Comparison of ENCODE assay signal across 7 mouse cellular contexts in the genomic region with DNA sequence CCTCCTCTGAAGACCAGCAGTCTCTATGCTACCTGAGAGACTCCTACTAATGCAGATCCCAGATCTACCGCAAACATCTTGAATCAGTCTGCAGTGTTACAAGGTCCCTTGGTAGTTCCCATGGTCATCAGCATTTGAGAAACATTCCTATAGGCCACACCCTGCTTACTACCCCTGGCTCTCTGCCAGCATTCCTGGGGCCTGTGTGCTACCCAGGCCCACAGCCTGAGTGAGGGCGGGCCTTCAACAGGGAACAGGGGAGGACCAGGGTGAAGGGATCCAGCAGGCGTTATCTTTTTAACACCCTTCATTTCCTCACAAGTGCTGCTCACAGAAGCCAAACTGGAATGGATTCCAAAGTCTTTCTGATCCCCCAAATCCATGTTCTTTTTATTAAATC.
DNase-seq lines count a peak whose midpoint lies in the region; ATAC-seq and TF ChIP-seq lines count a peak whose summit lies in the region.

No protein-coding gene starts in this region.

- no peak for TF ChIP-seq POLR2A in lung, adult 2 months (IDR thresholded peaks at IDR 0.05; ENCODE audit: borderline replicate concordance, extremely low read depth, low read depth, low read length)

- no peak for TF ChIP-seq CTCF in lung, adult 2 months (IDR thresholded peaks at IDR 0.05; ENCODE audit: insufficient read depth, low read length)
- no peak for TF ChIP-seq CTCF in intestine, postnatal 0 days (IDR thresholded peaks at IDR 0.05; ENCODE audit: low read depth)
- no peak for TF ChIP-seq CTCF in stomach, postnatal 0 days (IDR thresholded peaks at IDR 0.05; ENCODE audit: low read depth)

- TF ChIP-seq EP300 in stomach, postnatal 0 days (optimal IDR thresholded peaks at IDR 0.05) = no peak

- H3K27ac ChIP-seq in embryonic facial prominence, embryonic 11.5 days (replicated peaks; ENCODE audit: low read depth, low read length) = no peak overlapping the region
- H3K27ac ChIP-seq in intestine, postnatal 0 days (ENCODE audit: low read depth, low read length) = no peak overlapping the region
- H3K27ac ChIP-seq in stomach, postnatal 0 days (replicated peaks) = no peak overlapping the region

- no peaks in the 10 kb centered on the region for H3K36me3 ChIP-seq in embryonic facial prominence, embryonic 11.5 days (replicated peaks; ENCODE audit: control insufficient read depth, insufficient read depth, low read depth, low read length)
- H3K36me3 ChIP-seq in intestine, postnatal 0 days (ENCODE audit: control insufficient read depth, insufficient read depth) = no peaks in the 10 kb centered on the region
- peaks cover 4% of the 10 kb centered on the region for H3K36me3 ChIP-seq in stomach, postnatal 0 days (ENCODE audit: control insufficient read depth, insufficient read depth, low read length)

- peaks cover 9% of the 10 kb centered on the region for H3K4me1 ChIP-seq in lung, adult 2 months (ENCODE audit: control insufficient read depth, insufficient read depth, low read length)
- H3K4me1 ChIP-seq in embryonic facial prominence, embryonic 11.5 days (ENCODE audit: control insufficient read depth, insufficient read depth, low read length) = no peaks in the 10 kb centered on the region
- 0 out of 2 replicates have a peak, but pooled peaks cover 6% of the 10 kb centered on the region for H3K4me1 ChIP-seq in intestine, postnatal 0 days (replicated peaks; ENCODE audit: control insufficient read depth, insufficient read depth, low read length)
- H3K4me1 ChIP-seq in stomach, postnatal 0 days (replicated peaks; ENCODE audit: control insufficient read depth, insufficient read depth) = peaks cover 6% of the 10 kb centered on the region; the same call in 1 of the 2 replicates

- H3K9ac ChIP-seq in embryonic facial prominence, embryonic 11.5 days (replicated peaks; ENCODE audit: low read length) = no peak overlapping the region
- H3K9ac ChIP-seq in intestine, postnatal 0 days (ENCODE audit: low read depth, low read length) = no peak overlapping the region
- H3K9ac ChIP-seq in stomach, postnatal 0 days (ENCODE audit: low read length) = no peak overlapping the region

- peak; percentile 44 to 58 for DNase-seq in lung, adult 18-20 months
- DNase-seq in lung, adult 2 months = no peak
- DNase-seq in embryonic facial prominence, embryonic 11.5 days (ENCODE audit: low spot score) = peak; percentile 39
- DNase-seq in stomach, postnatal 0 days (ENCODE audit: low spot score) = peak; percentile 60
- no peak for DNase-seq in left cerebral cortex, postnatal 10 days (ENCODE audit: extremely low spot score in 1 of 2, low spot score in 2 of 2)
- no peak for DNase-seq in thymus, postnatal 10 days (ENCODE audit: low spot score in 2 of 2)

- intact Hi-C loops in left cerebral cortex, postnatal 10 days (cut with DNase I) = no loop called here

- no peaks in the 10 kb centered on the region for H3K27me3 ChIP-seq in embryonic facial prominence, embryonic 11.5 days (ENCODE audit: control insufficient read depth, insufficient read depth, low read length)
- no peaks in the 10 kb centered on the region for H3K27me3 ChIP-seq in intestine, postnatal 0 days (replicated peaks; ENCODE audit: control insufficient read depth, insufficient read depth, low read length)
- no peaks in the 10 kb centered on the region for H3K27me3 ChIP-seq in stomach, postnatal 0 days (ENCODE audit: control insufficient read depth, insufficient read depth, low read length)

- peak; percentile 69; the same call in 1 of the 2 replicates for ATAC-seq in embryonic facial prominence, embryonic 11.5 days (replicated peaks; ENCODE audit: insufficient number of reproducible peaks, low FRiP score, low TSS enrichment, low read depth)
- peak; percentile 51; the same call in 1 of the 2 replicates for ATAC-seq in intestine, postnatal 0 days
- ATAC-seq in stomach, postnatal 0 days (ENCODE audit: low FRiP score, low TSS enrichment) = peak; percentile 45; the same call in 1 of the 2 replicates

- H3K9me3 ChIP-seq in embryonic facial prominence, embryonic 11.5 days (replicated peaks; ENCODE audit: control insufficient read depth, low read length) = no peaks in the 10 kb centered on the region
- no peaks in the 10 kb centered on the region for H3K9me3 ChIP-seq in intestine, postnatal 0 days (ENCODE audit: control insufficient read depth)
- no peaks in the 10 kb centered on the region for H3K9me3 ChIP-seq in stomach, postnatal 0 days (ENCODE audit: control insufficient read depth, low read length)

- WGBS in lung, adult 2 months = 44% methylated on average over 3 of the region's 3 CpGs
- 71% methylated on average over 3 of the region's 3 CpGs for WGBS in embryonic facial prominence, embryonic 11.5 days
- 26% methylated on average over 3 of the region's 3 CpGs for WGBS in intestine, postnatal 0 days
- 34% methylated on average over 3 of the region's 3 CpGs for WGBS in stomach, postnatal 0 days

- no peak overlapping the region for H3K4me3 ChIP-seq in lung, adult 2 months (replicated peaks; ENCODE audit: extremely low read depth, low read depth, low read length)
- H3K4me3 ChIP-seq in embryonic facial prominence, embryonic 11.5 days (ENCODE audit: low read depth, low read length) = no peak overlapping the region
- H3K4me3 ChIP-seq in intestine, postnatal 0 days (ENCODE audit: low read depth, low read length) = no peak overlapping the region
- H3K4me3 ChIP-seq in stomach, postnatal 0 days (ENCODE audit: low read depth, low read length) = no peak overlapping the region

- H3K4me2 ChIP-seq in embryonic facial prominence, embryonic 11.5 days (ENCODE audit: low read depth, low read length) = no peak overlapping the region
- H3K4me2 ChIP-seq in intestine, postnatal 0 days (replicated peaks; ENCODE audit: low read depth) = no peak overlapping the region
- H3K4me2 ChIP-seq in stomach, postnatal 0 days (replicated peaks; ENCODE audit: low read depth) = no peak overlapping the region

Comparison
In these comparisons a context has a peak if more than half of its experiments do, and no peak if none do; other contexts are left out.
1. DNase-seq: peak in lung, adult 18-20 months (2 of 2), embryonic facial prominence, embryonic 11.5 days (single experiment) and stomach, postnatal 0 days (single experiment); none in lung, adult 2 months (single experiment), left cerebral cortex, postnatal 10 days (0 of 2) and thymus, postnatal 10 days (0 of 2).
2. Peak in every context shown above with its lines, with median percentiles within 50 percentile points of each other: ATAC-seq.